Mouse (Mus musculus): ENCODE data around the gene Pmepa1. TPM values are rescaled to one million over a fixed set of nuclear protein-coding genes. Genes with fewer than 3 reads are reported as not detected.
A peak's percentile ranks its signal among the peaks of the same experiment; 100 is the strongest.

Pmepa1 gene
- total RNA-seq, 2 experiments from 2014 or later: 44.9 to 53.8 TPM

DNA sequence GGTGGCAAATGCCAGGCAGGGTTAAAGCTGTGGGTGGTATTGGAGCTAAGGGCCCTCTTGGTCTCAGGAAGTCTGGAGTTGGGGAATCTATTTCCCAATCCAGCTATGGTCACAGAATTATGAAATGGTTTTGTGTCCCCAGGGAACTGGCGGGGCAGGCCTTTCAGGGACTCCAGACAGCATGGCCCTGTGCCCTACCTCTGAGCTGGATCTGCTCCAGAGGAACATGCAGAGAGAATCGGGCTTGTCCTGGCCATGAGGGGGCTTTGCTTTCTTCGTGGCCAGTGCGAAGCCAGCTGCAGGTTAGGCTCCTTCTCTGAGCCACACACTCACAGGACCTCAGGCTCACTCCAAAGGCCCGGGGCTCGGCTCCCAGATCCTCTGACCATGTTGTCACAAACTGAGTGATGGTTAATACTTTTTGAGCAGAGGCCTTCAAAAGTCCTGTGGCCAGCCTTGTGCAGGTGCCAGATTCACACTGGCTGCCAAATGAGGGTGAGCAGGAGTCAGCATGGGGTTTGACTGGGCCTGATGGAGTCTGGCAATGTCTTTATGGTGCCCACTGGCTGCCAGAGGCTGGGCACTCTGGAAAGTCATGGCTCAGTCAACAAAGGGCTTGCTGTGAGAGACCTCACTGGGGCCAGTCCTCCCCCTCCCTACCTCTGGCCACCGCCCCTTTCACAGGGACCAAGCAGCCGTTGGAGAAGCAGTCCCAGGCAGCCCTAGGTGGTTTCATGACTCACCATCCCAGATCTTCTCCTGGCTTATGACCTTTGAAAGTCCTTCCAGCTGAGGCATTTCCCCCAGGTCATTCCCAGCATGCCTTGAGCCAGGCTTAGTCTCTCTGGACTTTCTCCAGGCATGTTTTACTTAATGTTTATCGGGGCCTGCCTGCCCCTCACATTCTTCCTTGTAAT is 4.9 kb upstream of the Pmepa1 start:
- no peak for DNase-seq (ENCODE audit: low spot score in 2 of 2)
- intact Hi-C loops (cut with DNase I): no loop called here

DNA sequence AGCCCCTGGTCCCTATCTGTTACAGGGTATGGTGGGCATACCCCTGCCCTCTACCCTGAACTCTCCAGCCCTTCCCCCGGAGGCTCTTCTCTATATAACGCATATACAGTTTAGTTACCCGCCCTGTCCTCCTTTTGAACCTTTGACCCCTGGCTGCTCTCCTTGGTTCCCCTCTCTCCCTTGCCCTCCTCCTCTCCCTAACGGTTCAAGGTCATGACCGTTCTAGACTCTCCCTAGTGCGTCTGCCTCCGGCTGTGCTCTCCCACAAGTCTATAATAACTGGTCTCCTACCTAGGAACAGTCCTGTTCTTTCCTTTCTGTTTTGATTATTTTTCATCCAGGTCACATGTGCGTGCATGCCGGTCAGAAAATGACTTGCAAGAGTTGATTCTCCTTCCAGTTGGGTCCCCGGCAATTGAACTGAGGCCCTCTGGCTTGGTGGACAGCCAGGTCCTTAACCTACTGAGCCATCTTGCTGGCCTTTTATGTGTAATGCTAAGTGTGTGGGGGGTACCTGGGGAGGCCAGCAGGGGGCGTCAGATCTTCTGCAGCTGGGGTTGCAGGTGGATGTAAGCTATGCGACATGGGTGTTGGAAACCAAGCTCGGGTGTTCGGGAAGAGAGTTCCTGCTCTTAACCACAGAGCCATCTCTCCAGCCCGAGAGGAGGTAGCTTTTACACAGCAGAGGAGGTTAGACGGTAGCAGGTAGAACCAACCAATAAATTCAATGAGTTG is 2.7 kb upstream of the Pmepa1 start:
- intact Hi-C loops (cut with DNase I): no loop called here
- no peak for DNase-seq (ENCODE audit: low spot score in 2 of 2)

DNA sequence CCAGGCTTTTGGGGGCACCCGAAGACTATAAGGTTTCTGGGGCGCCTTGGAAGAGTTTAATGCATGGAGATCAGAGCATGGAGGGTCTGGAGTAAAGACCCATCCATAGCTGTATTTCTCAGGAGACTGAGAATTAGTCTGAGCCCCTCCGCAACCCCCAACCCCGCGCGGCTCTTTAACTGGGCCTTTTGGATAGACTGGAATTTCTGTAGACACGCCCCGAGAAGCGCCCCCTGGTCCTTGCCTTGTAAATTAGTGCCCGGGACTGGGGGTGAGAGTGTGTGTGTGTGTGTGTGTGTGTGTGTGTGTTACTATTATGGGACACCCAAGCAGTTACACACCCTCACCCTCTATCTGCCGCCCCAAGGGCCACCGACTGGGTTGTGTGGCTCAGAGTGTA is 526 bp upstream of the Pmepa1 start:
- no peak for DNase-seq (ENCODE audit: low spot score in 2 of 2)
- intact Hi-C loops (cut with DNase I): loop anchor here (2.0 kb wide), 2 partner anchors 24 to 176 kb away; no protein-coding TSS in a partner anchor

DNA sequence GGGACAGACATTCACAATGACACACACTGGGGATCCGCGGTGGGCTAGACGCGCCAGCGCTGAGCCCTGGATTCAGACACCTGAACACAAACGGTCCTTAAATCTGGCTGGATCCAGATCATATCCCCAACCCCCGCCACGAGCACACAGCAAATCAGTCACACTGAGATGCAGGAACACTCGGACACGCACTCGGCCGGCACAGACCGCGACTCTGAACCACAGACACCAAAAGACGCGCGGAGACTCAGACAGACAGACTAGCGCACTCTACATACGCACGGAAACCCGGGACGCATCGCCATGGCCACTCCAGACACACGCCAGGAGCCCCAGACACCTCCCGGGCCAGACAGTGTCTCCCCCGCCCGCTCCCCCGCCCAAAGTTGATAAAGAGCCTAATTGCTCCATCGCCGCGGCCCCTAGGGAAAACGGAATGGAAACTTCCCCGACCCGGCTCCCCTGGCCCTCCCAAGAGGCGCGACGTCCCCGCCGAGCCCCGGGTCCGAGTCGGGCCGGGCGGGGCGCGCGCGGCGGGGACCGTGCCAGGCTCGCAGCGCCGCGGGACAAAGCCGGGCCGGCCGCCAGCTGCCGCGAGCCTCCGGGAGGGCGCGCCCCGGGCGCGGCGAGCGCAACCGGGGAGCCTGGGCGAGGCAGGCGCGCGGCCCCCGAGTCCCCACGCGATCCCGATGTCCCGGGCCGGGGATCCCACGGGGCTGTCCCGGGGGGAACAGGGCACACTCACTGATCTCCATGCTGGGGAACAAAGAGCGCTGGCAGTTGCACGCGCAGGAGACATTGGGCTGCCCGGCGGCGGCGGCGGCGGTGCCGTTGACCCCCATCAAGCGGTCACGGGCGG is 761 bp downstream of the Pmepa1 start:
- peak; percentile 50 to 51 for DNase-seq (ENCODE audit: low spot score in 2 of 2)
- intact Hi-C loops (cut with DNase I): loop anchor here (2.0 kb wide), 5 partner anchors 25 to 177 kb away; no protein-coding TSS in a partner anchor

DNA sequence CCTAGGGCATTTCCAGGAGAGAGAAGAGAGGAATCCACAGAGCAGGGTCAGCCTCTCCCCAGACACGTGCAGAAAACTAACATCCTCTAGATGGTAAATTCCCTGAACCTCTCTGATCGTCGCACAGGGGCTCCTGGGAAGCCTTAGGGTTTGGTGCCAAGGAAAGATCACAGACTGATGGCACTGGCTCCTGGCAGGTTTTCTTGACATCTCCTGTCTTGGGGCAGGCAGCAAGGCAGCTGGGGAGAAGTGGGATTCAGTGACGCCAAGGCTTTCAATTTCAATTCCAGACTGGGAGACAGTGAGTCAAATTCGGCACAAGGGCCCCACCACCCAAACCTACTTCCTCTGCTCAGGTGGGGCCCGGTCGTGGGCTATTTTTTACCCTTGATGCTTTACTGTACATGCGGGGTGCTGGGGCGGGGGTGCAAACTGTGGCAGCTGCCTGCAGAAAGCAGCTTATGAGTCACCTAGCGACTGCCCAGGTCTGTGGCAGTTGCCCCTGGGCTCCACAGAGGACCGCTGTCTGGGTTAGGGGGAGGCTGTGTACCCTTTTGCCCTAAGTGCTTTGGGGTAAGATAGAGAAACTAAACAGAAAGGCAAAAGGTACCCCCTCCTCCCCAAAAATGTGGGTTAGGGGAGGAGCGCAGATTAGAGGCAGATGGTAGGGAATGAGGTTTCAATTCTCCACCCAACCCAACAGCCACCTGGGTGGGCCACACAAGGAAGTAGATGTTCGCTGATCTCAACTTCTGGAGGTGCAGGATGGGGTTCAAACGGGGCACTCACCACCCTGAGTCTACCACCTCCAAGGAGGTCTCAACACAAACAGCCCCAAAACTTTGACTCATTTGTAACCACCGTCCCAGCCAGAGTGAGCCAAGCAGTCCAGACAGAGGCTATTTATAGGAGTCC is 1.6 kb downstream of the Pmepa1 start:
- intact Hi-C loops (cut with DNase I): loop anchor here (2.0 to 5.0 kb wide), 4 partner anchors 26 to 273 kb away; no protein-coding TSS in a partner anchor
- DNase-seq (ENCODE audit: low spot score in 2 of 2): peak in 1 of 2 experiments; percentile 55

DNA sequence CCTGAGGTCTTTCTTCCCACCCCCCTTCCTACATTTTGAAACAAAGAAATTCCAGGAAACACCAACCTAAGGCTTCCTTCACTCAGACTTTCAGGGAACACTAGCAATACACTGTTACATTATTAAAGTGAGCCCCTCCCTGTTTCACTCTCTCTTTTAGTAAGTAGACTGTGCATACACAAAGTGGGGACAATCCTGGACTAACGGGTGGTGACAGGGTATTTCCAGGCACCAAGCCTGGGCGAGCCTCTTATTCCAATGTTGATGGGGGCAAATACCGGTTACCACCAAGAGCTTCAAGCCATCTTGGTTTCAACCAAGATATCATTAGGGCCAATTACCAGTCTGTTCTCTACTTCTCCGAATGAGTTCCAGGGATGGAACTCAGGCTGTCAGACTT is 2.4 kb downstream of the Pmepa1 start:
- no peak for DNase-seq (ENCODE audit: low spot score in 2 of 2)
- intact Hi-C loops (cut with DNase I): loop anchor here (2.0 to 5.0 kb wide), 4 partner anchors 25 to 273 kb away; no protein-coding TSS in a partner anchor

GRCm38 (mm10) chr2:173272354-173272900 is 3.9 kb downstream of the Pmepa1 start:
- intact Hi-C loops (cut with DNase I): loop anchor here (5.0 kb wide), 1 partner anchor 275 kb away; no protein-coding TSS in a partner anchor
- no peak for DNase-seq (ENCODE audit: low spot score in 2 of 2)

DNA sequence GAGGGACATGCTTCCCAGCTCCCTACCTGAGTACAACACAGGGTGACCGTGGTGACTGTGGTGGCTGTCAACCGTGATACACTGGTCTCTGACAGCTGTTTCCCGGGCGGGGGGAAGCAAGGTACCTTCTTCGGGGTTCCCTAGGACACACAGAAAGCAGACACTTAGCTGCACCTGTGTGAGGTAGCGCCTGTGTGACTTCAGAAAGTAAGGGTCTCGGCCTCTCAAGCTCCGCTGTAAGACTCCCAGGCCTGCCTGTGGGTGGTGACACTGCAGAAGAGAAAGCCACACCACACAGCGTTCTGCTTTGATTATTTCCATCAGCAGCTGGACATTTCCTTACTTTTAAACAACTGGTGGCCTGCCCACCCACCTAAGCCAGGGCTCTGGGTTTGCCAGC is 4.8 kb downstream of the Pmepa1 start:
- intact Hi-C loops (cut with DNase I): loop anchor here (5.0 kb wide), 1 partner anchor 276 kb away; no protein-coding TSS in a partner anchor

DNA sequence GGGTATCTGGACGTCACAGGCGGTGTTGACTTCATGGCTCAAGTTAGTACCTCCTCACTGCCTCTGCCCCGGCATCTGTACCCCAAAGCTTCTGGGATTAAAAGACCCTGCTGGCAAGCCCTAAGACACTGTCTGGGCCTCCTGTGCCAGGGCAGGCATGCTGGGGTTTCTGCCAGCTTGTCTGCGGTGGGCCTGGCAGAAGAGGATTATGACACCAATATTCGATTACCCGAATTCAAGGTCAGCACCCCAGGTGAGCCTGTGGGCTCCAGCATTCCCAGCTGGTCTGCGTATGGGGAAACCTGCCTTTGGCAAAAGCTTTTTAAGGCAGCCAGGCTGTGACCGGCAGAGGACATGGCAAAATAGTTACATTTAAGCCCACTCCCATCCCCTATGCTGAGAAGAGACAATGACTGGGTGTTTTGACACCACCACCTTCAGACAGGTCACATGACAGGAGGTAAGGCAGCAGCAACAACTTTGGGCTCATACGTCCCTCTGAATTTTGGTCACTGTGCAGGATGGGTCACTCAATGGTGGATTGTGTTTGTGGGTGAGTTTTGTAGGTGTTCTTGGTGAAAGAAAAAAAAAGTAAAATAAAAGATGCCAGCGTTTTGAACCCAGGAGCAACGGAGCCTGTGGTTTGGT is 5.6 kb downstream of the Pmepa1 start:
- intact Hi-C loops (cut with DNase I): loop anchor here (5.0 kb wide), 1 partner anchor 277 kb away; no protein-coding TSS in a partner anchor

More for the DNA sequence above, 4.8 kb downstream of the Pmepa1 start:
- DNase-seq (ENCODE audit: low spot score in 2 of 2): no peak

DNA sequence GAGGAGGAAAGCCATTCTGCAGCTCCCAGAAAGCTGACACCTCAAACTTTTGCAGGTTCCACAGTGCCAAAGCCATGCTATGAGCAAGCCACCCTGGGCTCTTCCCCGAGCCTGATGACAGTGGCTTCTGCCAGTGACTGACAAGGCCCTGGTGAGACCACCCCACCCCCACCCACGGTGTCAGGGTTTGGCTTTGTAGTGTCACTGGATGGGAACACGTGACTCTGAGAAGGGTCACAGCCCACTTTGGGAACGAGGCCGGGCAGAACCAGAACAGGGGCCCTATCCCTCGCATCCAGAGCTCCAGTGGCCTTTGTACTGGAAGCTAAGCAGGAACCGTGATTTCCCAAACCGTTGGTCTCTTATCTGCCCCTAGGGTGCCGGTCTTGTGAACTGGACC is 6.1 kb downstream of the Pmepa1 start:
- intact Hi-C loops (cut with DNase I): loop anchor here (5.0 kb wide), 1 partner anchor 277 kb away; no protein-coding TSS in a partner anchor
- DNase-seq (ENCODE audit: low spot score in 2 of 2): no peak

More for the DNA sequence above, 5.6 kb downstream of the Pmepa1 start:
- DNase-seq (ENCODE audit: low spot score in 2 of 2): no peak

DNA sequence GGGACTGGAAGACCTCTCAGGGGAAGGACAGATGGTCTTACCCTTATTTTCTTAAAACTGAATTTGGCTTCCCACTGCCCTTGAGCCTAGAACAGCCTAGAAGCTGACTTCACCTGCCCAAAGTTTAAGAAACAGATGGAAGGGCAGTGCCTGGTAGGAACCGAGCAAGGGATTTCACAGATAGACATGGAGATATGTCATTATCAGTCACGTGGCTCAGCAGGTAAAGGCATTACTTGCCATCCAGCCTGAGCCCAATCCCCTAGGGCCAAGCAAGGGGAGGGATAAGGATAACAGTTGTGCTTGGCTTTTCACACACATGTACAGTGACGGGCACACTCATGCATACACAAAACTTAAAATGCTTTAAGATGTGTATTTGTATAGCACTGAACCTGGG is 8.8 kb downstream of the Pmepa1 start:
- DNase-seq (ENCODE audit: low spot score in 2 of 2): no peak
- intact Hi-C loops (cut with DNase I): no loop called here

DNA sequence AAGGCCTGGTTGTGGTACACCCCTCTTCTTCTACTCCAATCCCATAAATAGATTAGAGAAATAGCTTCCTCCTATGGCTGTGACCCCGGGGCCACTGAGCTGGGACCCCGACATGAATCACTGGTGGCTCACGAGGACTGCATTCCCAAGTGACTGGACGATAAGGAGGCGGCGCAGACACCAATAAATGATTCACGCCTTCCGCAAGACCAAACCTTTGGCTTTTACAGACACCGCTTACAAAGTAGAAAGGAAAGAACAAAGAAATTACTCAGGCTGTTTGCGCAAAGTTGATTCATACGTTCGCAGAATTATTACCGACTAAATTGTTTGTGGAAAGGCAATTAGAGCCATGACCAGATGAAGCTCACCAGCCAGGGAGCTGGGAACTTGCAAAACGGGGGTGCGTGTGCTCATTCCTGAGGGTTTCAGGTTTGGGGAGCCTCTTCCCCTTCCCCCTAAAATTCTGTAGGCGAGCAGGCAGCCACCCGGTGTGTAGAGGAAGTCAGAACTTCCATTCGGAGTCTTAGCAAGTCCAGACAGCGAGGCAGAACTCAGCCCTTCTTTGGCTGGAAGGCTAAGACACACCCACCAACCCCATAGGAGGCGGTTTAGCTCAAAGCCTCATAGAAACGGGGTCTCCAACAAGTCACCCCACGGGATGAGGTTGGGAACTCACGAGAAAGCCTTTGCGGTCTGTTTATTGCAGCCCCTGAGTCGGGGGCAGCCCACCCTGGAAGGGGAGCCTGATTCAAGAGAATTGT is 9.8 kb downstream of the Pmepa1 start:
- DNase-seq (ENCODE audit: low spot score in 2 of 2): no peak
- intact Hi-C loops (cut with DNase I): no loop called here

DNA sequence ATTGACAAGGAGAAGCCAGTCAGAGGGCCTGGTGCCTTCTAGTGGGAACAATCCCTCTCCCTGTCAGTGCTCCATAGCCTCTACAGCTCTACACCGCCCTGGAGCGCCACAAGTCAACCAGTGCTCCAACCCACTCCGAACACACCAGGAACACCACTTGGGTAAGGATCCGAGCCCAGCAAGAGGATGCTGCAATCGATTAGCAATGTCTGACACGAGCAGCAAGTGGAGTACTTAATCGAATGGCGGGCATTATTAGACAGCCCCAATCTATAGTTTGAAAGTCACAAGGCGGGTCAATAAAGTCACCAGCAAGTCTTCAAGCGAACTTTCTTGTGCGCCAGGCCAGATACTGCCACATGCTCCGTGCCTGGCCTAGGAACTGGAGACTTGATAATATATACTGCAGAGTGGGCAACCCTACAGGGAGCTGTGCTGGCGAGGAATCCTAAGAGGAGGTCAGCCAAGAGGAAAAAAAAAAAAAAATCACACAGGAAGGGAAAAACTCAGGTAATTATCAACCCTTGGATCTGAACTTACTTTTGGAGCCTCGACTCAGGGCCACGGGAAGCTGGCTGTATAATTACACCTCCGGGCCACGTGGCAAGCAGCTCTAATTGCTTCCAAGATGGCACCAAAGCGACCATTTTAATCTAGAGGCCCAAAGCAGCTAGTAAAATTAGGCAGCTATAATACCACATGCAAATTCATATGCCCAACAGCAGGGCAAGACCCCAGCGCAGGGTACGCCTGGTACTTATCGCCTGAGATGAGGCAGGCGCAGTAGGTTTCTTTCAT is 10.7 kb downstream of the Pmepa1 start:
- intact Hi-C loops (cut with DNase I): no loop called here
- no peak for DNase-seq (ENCODE audit: low spot score in 2 of 2)

DNA sequence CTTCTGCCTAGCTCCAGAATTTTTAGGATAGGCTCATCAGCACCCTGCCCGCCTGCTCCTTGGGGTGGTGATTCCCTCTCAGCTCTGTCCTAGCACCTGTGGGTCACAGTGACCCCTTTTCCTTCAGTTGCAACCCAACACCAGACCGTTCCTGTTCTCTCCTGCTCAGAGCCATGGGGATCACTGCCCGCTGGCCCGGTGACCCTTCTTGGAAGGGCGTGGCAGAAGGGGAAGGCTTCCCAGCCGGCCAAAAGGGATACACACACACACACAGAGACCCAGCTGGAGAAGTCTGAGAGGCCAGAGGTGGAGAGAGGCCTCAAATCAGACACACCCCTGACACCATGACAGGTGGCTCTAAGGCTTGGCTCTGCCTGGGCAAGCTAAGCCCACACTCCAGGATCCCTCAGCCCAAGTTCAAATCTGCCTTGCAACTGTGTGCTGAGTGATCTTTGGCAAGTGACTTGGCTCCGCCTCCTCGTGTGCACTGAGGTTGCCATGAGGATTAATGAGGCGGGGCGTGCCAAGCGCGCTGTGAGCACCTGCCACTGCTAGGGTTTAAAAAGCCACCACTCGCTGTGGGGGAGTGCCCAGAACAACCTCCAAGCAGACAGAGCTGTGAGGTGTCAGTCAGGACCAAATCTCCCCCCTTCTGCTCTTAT is 11.7 kb downstream of the Pmepa1 start:
- DNase-seq (ENCODE audit: low spot score in 2 of 2): no peak
- intact Hi-C loops (cut with DNase I): no loop called here

DNA sequence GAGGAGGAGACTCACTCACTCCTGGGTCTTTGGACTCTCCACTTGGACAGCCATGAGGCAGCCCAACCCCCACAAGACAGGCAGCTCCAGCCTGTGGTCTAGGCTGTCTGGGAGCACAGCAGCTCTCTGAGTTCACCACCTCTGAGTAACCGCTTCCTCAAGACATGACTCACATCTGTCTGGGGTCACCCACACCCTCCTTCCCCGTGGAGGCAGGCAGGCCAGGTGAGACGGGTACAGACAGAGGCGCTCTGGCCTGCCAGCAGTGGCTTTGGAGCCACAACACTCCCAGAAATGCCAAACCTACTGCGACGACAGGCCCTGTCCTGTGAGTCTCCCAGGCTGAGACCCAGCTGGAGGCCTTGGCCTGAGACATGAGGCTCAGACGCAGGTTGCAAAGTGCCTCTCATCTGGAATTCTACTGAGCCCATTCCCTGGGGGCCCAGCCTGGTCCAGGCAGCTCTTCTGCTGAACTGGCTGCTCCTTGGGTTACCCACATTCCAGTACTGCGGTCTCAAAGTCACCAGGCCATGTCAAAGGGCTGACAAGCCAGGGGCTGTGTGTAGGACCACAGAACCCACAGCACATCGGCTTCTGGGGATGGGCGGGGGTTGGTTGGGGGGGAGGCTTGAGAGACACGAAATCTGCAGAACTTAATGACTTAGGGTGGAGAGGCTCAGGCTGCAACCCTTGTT is 12.6 kb downstream of the Pmepa1 start:
- intact Hi-C loops (cut with DNase I): no loop called here
- DNase-seq (ENCODE audit: low spot score in 2 of 2): no peak

Measured in left cerebral cortex, postnatal 25 days (tissue).